Mouse (Mus musculus): ENCODE results near the gene Plgrkt. TPM values are rescaled to one million over a fixed set of nuclear protein-coding genes. Genes with fewer than 3 reads are reported as not detected.

Gene Plgrkt
- total and polyA plus RNA-seq, 2 experiments from 2014 or later = 45.5 to 85.6 TPM

GRCm38 (mm10) chr19:29406042-29407017 is 39.1 kb upstream of the Plgrkt start:
- H3K9me3 ChIP-seq (ENCODE audit: low read length) = no peaks in the 10 kb centered on the region; the same call in 1 of the 2 replicates
- no peak overlapping the region for H3K27ac ChIP-seq (ENCODE audit: low read depth, low read length)
- no peak for TF ChIP-seq CTCF (IDR thresholded peaks at IDR 0.05; ENCODE audit: low read depth)
- no peaks in the 10 kb centered on the region for H3K27me3 ChIP-seq (ENCODE audit: insufficient read depth, low read length)
- no peak overlapping the region for H3K4me3 ChIP-seq (ENCODE audit: low read depth, low read length)
- H3K4me1 ChIP-seq (ENCODE audit: insufficient read depth) = no peaks in the 10 kb centered on the region
- ATAC-seq (no peak), DNase-seq (no peak)
- 87% methylated on average over 18 of the region's 18 CpGs for WGBS
- no peak overlapping the region for H3K4me2 ChIP-seq (ENCODE audit: low read depth)
- H3K9ac ChIP-seq = no peak overlapping the region
- H3K36me3 ChIP-seq (ENCODE audit: insufficient read depth) = no peaks in the 10 kb centered on the region

- H3K9me3 ChIP-seq (ENCODE audit: low read length) = no peaks in the 10 kb centered on the region; the same call in 1 of the 2 replicates
- no peak overlapping the region for H3K4me3 ChIP-seq (ENCODE audit: low read depth, low read length)
- 74% methylated on average over 2 of the region's 2 CpGs for WGBS
- no peak for ATAC-seq
- DNase-seq = no peak
- H3K27ac ChIP-seq (ENCODE audit: low read depth, low read length) = no peak overlapping the region
- no peaks in the 10 kb centered on the region for H3K27me3 ChIP-seq (ENCODE audit: insufficient read depth, low read length)
- H3K4me1 ChIP-seq (ENCODE audit: insufficient read depth) = no peaks in the 10 kb centered on the region
- no peak for TF ChIP-seq CTCF (IDR thresholded peaks at IDR 0.05; ENCODE audit: low read depth)
- no peaks in the 10 kb centered on the region for H3K36me3 ChIP-seq (ENCODE audit: insufficient read depth)
- H3K4me2 ChIP-seq (ENCODE audit: low read depth) = no peak overlapping the region
- no peak overlapping the region for H3K9ac ChIP-seq
Observed at GRCm38 (mm10) chr19:29405388-29405787, 38.2 kb upstream of the Plgrkt start.

- no peak overlapping the region for H3K4me3 ChIP-seq (ENCODE audit: low read depth, low read length)
- ATAC-seq (no peak), DNase-seq (no peak)
- no peak for TF ChIP-seq CTCF (IDR thresholded peaks at IDR 0.05; ENCODE audit: low read depth)
- H3K27ac ChIP-seq (ENCODE audit: low read depth, low read length) = no peak overlapping the region
- no peaks in the 10 kb centered on the region for H3K36me3 ChIP-seq (ENCODE audit: insufficient read depth)
- no peak overlapping the region for H3K9ac ChIP-seq
- WGBS = 92% methylated on average over 4 of the region's 4 CpGs
- H3K27me3 ChIP-seq (ENCODE audit: insufficient read depth, low read length) = no peaks in the 10 kb centered on the region
- H3K4me2 ChIP-seq (ENCODE audit: low read depth) = no peak overlapping the region
- H3K9me3 ChIP-seq (ENCODE audit: low read length) = no peaks in the 10 kb centered on the region; the same call in 1 of the 2 replicates
- H3K4me1 ChIP-seq (ENCODE audit: insufficient read depth) = no peaks in the 10 kb centered on the region
Observed at GRCm38 (mm10) chr19:29403251-29403650, 36.1 kb upstream of the Plgrkt start.

- Histone ChIP-seq H3K4me3 (ENCODE audit: low read depth, low read length) (no peak overlapping the region), H3K9me3 (ENCODE audit: low read length) (no peaks in the 10 kb centered on the region; the same call in 1 of the 2 replicates), H3K27me3 (ENCODE audit: insufficient read depth, low read length) (no peaks in the 10 kb centered on the region), H3K4me1 (ENCODE audit: insufficient read depth) (no peaks in the 10 kb centered on the region), H3K36me3 (ENCODE audit: insufficient read depth) (no peaks in the 10 kb centered on the region), H3K4me2 (ENCODE audit: low read depth) (no peak overlapping the region), H3K27ac (ENCODE audit: low read depth, low read length) (no peak overlapping the region), H3K9ac (no peak overlapping the region)
- DNase-seq = no peak
- TF ChIP-seq CTCF (IDR thresholded peaks at IDR 0.05; ENCODE audit: low read depth) = no peak
- no peak for ATAC-seq
- WGBS = 96% methylated on average over 4 of the region's 4 CpGs
Observed at GRCm38 (mm10) chr19:29402621-29403020, 35.4 kb upstream of the Plgrkt start.

- ATAC-seq (no peak), DNase-seq (no peak)
- WGBS = 98% methylated on average over 3 of the region's 3 CpGs
- Histone ChIP-seq H3K4me1 (ENCODE audit: insufficient read depth) (no peaks in the 10 kb centered on the region), H3K9ac (no peak overlapping the region), H3K27me3 (ENCODE audit: insufficient read depth, low read length) (no peaks in the 10 kb centered on the region), H3K4me2 (ENCODE audit: low read depth) (no peak overlapping the region), H3K9me3 (ENCODE audit: low read length) (no peaks in the 10 kb centered on the region; the same call in 1 of the 2 replicates), H3K36me3 (ENCODE audit: insufficient read depth) (no peaks in the 10 kb centered on the region), H3K27ac (ENCODE audit: low read depth, low read length) (no peak overlapping the region), H3K4me3 (ENCODE audit: low read depth, low read length) (no peak overlapping the region)
- TF ChIP-seq CTCF (IDR thresholded peaks at IDR 0.05; ENCODE audit: low read depth) = no peak
Observed at GRCm38 (mm10) chr19:29400466-29400865, 33.3 kb upstream of the Plgrkt start.

GRCm38 (mm10) chr19:29399786-29400185 is 32.6 kb upstream of the Plgrkt start:
- H3K4me1 ChIP-seq (ENCODE audit: insufficient read depth) = no peaks in the 10 kb centered on the region
- H3K4me3 ChIP-seq (ENCODE audit: low read depth, low read length) = no peak overlapping the region
- no peak overlapping the region for H3K27ac ChIP-seq (ENCODE audit: low read depth, low read length)
- TF ChIP-seq CTCF (IDR thresholded peaks at IDR 0.05; ENCODE audit: low read depth) = no peak
- DNase-seq (no peak), ATAC-seq (no peak)
- H3K27me3 ChIP-seq (ENCODE audit: insufficient read depth, low read length) = no peaks in the 10 kb centered on the region
- 90% methylated on average over 4 of the region's 4 CpGs for WGBS
- no peak overlapping the region for H3K4me2 ChIP-seq (ENCODE audit: low read depth)
- H3K36me3 ChIP-seq (ENCODE audit: insufficient read depth) = no peaks in the 10 kb centered on the region
- no peaks in the 10 kb centered on the region; the same call in 1 of the 2 replicates for H3K9me3 ChIP-seq (ENCODE audit: low read length)
- no peak overlapping the region for H3K9ac ChIP-seq

GRCm38 (mm10) chr19:29396353-29396752 is 29.2 kb upstream of the Plgrkt start:
- no peaks in the 10 kb centered on the region for H3K4me1 ChIP-seq (ENCODE audit: insufficient read depth)
- no peak overlapping the region for H3K9ac ChIP-seq
- H3K36me3 ChIP-seq (ENCODE audit: insufficient read depth) = no peaks in the 10 kb centered on the region
- H3K9me3 ChIP-seq (ENCODE audit: low read length) = no peaks in the 10 kb centered on the region; the same call in 1 of the 2 replicates
- TF ChIP-seq CTCF (IDR thresholded peaks at IDR 0.05; ENCODE audit: low read depth) = no peak
- H3K4me3 ChIP-seq (ENCODE audit: low read depth, low read length) = no peak overlapping the region
- no peaks in the 10 kb centered on the region for H3K27me3 ChIP-seq (ENCODE audit: insufficient read depth, low read length)
- DNase-seq (no peak), ATAC-seq (no peak)
- H3K27ac ChIP-seq (ENCODE audit: low read depth, low read length) = no peak overlapping the region
- H3K4me2 ChIP-seq (ENCODE audit: low read depth) = no peak overlapping the region
- 84% methylated on average over 1 of the region's 1 CpGs for WGBS
